Mouse (Mus musculus) heart, postnatal 36 days (tissue): Measurements from ENCODE around the gene Rreb1. TPM values are rescaled to one million over a fixed set of nuclear protein-coding genes. Genes with fewer than 3 reads are reported as not detected.

Experiments
- DNase-seq, 2 experiments: peaks; one replicate each; pipeline ENCODE4 v3.0.0; 2021 to 2022
- intact Hi-C: fragments of 180-260 bp; cut with DNase I; formaldehyde crosslinking; loops from one replicate; pipeline ENCODE4 v1.15.1; 2025
- total RNA-seq, 2 experiments: library from RNA; stranded (reverse); gene quantifications; 2 replicates each; pipeline ENCODE4 v1.2.3; 2021

Gene Rreb1
- total RNA-seq: 10 to 100 TPM; 41.7 to 51.5 TPM

- intact Hi-C loops: no loop called here
- DNase-seq: peak; percentile 52 to 68
Measured at GRCm38 (mm10) chr13:37778147-37778593, at the start of gene Rreb1. Gene Rreb1 (plus strand): TSS chr13:37778400.

DNA sequence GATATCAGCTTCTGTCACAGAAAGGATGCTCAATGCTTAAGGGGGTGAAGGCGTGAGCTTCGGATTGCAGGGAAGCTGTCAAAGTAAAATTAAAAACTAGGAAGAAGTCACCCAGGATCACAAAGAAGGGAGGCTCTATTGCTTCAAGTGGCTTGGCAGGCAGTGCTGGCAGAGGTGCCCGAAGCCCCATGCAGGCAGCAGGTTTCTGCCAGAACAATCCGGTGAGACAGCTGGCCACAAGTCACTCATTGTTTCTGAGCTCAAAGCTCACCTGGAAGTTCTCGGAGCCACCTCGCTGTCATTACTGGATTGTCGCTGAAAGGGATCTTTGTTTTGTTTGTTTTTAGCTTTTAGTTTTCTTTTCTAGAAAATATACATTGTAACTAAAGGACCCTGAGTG, 49.6 kb upstream of the Rreb1 start:
- intact Hi-C loops: no loop called here
- DNase-seq: peak; percentile 19 to 20

DNA sequence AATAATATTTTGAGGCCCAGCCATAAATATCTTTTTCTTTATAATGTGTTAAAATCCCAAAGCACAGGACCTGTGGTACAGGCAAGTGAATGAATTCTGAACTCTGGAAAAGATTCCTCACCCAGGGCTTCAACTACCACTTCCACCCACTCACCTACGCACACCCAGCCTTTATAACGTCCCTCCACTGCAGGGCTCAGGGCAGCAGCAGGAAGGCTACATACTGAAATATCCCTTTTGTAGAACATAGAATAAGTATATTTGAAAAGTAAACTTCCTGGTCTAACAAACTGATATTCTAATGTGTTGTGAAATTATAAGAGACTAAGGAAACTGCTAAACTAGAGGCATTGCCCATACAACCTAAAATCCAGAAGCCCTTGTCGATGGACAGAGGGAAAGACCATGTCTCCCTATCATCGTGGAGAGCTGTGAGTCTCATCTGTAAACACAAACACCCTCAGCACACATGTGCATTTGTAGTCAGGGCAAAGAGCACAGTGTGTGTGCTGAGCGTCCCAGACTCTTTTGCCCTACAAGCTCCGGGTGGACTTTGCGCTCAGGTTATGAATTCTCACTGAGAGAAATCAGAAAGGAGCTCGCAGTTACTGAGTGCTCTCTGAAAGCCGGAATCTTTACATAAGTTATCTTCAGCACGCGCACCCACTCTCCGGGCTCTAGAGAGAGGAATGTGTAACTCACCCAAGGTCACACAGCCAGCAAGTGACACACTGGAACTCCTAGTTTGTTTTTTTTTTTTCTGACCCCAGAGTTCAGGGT, 46.1 kb upstream of the Rreb1 start:
- intact Hi-C loops: no loop called here
- no peak for DNase-seq

DNA sequence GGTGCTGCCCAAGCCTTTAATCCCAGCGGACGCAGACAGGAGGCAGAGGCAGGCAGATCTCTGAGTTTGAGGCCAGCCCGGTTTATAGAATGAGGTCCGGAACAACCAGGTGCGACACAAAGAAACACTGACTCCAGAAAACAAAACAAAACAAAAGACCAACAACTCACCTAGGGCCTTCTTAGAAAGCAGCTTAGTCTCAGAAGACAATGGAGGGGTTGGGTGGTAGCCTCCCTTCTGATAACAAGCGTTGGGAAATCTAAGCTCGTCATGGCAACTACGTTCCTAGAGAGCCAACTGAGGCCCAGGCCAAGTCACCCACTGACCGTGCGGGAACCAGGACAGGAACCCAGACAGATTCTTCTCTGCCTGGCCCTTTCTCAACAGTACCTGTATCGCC, 43.7 kb upstream of the Rreb1 start:
- intact Hi-C loops: no loop called here
- DNase-seq: no peak

DNA sequence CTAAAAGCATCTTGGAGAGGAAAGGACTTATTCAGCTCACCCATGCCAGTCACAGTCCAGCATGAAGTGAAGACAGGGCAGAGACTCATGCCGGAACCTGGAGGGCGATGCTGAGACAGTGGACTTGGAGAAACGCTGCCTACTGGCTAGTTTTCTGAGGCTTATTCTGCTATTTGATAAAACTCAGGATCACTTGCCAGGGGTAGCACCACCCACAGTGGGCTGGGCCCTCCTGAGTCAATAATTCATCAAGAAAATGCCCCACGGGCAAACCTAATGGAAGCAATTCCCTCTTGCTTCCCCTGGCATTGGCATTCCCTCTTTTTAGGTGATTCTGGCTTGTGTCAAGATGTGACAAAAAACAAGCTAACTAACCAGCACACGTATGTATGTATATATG, 38.1 kb upstream of the Rreb1 start:
- intact Hi-C loops: no loop called here

GRCm38 (mm10) chr13:37740752-37741151, 37.4 kb upstream of the Rreb1 start:
- DNase-seq: no peak
- intact Hi-C loops: no loop called here

More for the DNA sequence above, 38.1 kb upstream of the Rreb1 start:
- DNase-seq: no peak

DNA sequence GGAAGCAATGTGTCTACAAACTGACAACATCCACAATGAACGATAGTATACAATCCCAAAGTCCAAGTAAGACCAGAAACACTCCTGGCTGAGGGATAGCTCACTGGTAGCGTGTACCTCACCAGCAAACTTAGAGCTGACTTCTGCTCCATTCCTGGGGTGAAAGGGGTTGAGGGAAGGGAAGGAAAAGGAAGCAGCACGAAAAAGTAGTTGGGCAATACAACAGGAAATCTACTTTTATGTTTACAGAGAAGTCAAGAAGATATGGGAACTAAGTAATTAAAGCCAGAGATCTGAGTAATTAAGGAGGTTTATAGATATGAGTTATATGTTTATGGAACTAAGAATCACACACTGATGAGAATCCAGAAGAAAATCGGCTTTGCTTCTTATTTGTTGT, 36.0 kb upstream of the Rreb1 start:
- intact Hi-C loops: no loop called here

GRCm38 (mm10) chr13:37747504-37747903, 30.7 kb upstream of the Rreb1 start:
- intact Hi-C loops: no loop called here

More for the DNA sequence above, 36.0 kb upstream of the Rreb1 start:
- no peak for DNase-seq

DNA sequence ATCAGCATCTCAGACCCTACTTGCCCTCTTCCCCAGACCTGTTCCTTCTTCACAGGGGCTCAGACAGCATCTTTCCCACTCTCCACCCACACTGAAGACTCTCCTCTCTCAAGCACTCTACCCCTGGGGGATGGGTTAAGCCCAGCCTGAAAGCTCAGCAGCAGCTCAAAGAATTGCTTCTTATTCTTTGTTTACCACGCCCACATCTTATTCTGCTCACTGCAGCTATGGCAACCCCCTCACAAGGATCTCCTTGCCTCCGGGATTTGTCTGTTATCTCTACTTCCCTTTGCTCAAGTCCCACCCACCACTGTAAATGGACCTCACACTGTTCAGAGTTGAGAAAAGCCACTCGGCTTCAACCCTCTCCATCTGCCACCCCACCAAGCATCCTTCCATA, 28.7 kb upstream of the Rreb1 start:
- intact Hi-C loops: no loop called here
- DNase-seq: no peak

More at GRCm38 (mm10) chr13:37747504-37747903, 30.7 kb upstream of the Rreb1 start:
- DNase-seq: no peak

- DNase-seq: peak; percentile 17 to 26
- intact Hi-C loops: no loop called here
Measured at GRCm38 (mm10) chr13:37751154-37751950, 26.8 kb upstream of the Rreb1 start.

DNA sequence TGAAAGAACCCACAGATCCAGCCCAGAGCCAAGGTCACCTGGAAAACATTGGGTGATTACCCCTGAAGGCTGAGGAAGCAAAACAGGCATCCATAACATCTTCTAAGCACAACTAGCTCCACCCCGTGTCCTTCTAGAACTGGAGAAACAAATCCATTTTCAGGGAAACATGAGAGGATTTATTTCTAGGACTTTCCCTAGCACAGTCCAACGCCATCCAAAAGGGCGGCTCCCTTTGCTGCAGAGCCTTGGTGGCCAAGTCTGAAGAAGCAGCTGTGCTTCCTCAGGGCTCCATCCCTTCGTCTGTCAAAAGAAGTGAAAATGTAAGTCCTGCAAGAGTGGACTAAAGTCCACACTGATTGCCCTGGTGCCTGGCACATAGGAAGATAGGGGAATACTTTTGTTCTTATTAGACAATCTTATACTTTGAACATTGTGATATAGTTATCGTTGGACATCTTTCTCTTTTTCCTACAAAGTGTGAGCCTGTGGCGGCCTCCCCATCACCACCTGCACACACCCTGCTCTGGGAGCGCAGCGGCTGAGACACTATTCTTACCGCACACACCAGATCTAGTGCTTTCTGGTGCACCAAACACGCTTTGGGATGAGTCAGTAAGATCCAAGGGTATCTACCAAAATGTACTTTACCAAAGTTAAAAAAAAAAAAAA, 18.7 kb upstream of the Rreb1 start:
- intact Hi-C loops: loop anchor here (5.0 kb wide), 3 partner anchors 102 to 277 kb away; no protein-coding TSS in a partner anchor
- DNase-seq: no peak

DNA sequence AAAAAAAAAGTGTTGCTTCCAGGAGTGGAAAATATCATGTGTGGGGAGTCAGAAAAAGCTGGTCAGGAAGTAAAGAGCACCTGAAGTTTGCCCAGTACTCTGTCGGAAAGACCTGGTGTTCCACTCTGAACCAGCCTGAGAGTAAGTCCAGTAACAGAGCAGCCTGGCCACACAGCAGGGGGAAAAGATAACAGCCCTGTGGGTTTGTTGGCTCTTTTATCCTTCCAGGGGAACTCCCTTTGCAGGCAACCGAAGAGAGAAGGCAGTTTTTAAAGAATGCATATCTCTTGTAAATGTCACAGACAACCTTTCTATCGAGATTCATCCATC, 18.2 kb upstream of the Rreb1 start:
- DNase-seq: no peak
- intact Hi-C loops: loop anchor here (5.0 kb wide), 3 partner anchors 103 to 278 kb away; no protein-coding TSS in a partner anchor

- no peak for DNase-seq
- intact Hi-C loops: loop anchor here (5.0 kb wide), 3 partner anchors 103 to 278 kb away; no protein-coding TSS in a partner anchor
Measured at GRCm38 (mm10) chr13:37760373-37760772, 17.8 kb upstream of the Rreb1 start.

GRCm38 (mm10) chr13:37760957-37761941, 17.0 kb upstream of the Rreb1 start:
- intact Hi-C loops: loop anchor here (5.0 kb wide), 3 partner anchors 104 to 279 kb away; no protein-coding TSS in a partner anchor
- peak; percentile 35 to 59 for DNase-seq

- DNase-seq: no peak
- intact Hi-C loops: loop anchor here (5.0 kb wide), 3 partner anchors 107 to 282 kb away; no protein-coding TSS in a partner anchor
Measured at GRCm38 (mm10) chr13:37763800-37764407, 14.3 kb upstream of the Rreb1 start.

DNA sequence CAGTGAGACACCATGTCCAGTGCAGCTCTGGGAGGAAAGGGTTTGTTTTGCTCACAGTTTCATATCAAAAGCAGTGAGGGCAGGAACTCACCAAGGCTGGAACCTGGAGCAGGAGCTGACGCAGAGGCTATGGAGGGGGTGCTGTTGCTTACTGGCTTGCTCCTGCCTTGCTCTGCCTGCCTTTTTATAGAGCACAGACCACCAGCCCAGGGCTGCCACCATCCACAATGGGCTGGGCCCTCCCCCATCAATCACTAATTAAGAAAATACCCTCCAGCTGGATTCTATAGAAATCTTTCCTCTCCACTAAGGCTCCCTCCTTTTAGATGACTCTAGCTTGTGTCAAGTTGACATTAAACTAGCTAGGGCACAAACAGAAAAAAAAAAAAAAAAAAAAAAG, 8.4 kb upstream of the Rreb1 start:
- DNase-seq: no peak
- intact Hi-C loops: no loop called here

DNA sequence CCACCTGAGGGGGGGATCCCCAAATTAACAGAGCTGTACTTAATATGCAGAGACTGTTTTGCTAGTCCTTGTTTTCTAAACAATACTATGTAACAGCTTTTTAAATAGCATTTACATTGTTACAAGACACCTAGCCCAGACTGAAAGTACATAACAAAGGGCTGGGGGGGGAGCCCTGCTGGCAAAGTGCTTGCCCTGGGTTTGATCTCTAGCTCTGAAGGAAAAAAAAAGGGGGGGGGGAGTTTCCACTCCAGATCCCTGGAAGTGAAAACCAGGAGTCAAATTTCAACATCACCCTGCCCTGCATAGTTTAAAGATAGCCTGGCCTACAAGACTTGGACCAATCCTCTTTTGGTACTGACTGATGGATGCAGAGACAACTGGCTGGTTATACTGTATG, 4.7 kb upstream of the Rreb1 start:
- DNase-seq: no peak
- intact Hi-C loops: no loop called here

DNA sequence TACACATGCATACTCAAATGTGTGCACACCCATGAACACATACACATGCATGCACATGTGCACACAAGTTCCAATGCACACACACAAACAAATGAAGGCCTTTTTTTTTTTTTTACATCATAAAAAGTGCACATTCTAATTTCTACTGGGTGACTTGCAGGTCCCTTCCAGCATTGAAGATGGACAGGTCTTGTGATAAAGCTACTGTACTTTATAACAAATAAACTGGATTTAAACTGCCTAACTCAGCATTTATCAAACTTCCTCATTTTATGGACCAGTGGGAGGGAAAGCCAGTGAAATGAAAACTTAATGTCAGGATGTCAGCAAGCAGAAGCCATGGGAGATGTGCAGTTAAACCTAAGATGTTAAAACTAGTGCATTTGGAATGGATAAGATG, 1.5 kb upstream of the Rreb1 start:
- no peak for DNase-seq
- intact Hi-C loops: no loop called here
